Mouse (Mus musculus): ENCODE data around the gene Gm43064. TPM values are rescaled to one million over a fixed set of nuclear protein-coding genes. Genes with fewer than 3 reads are reported as not detected.

Gene Gm43064
- polyA plus RNA-seq (2012; rRNA removed) = 0.33 and 0.49 TPM in 2 replicates

GRCm38 (mm10) chr3:103808891-103809798 is at the start of gene Gm43064, which contains the start of the genes Dclre1b and Ap4b1:
Gm43064 (plus strand) TSS chr3:103809573.
Dclre1b (minus strand) TSS chr3:103809444.
Ap4b1 (plus strand) TSS chr3:103809520.
- TF ChIP-seq POLR2A (IDR thresholded peaks at IDR 0.05; ENCODE audit: borderline replicate concordance, insufficient read depth, low read length) (peak; percentile 72; the same call in 1 of the 2 replicates), CTCF (IDR thresholded peaks at IDR 0.05; ENCODE audit: borderline replicate concordance, insufficient read depth, low read depth, low read length) (no peak)
- Histone ChIP-seq H3K27ac (ENCODE audit: insufficient read depth, low read length) (peak within 1 kb of the TSS; percentile 91), H3K4me3 (replicated peaks; ENCODE audit: insufficient read depth, low read depth, low read length) (peak within 1 kb of the TSS; percentile 91), H3K4me1 (ENCODE audit: control insufficient read depth, insufficient read depth, low read length) (peaks cover 4% of the 10 kb centered on the region; the same call in 1 of the 2 replicates), H3K27me3 (ENCODE audit: control insufficient read depth, insufficient read depth, low read length) (no peaks in the 10 kb centered on the region)
- WGBS = under 1% methylated on average over 70 of the region's 70 CpGs
- peak; percentile 88 to 92 for DNase-seq

- H3K27ac ChIP-seq (ENCODE audit: insufficient read depth, low read length) = no peak overlapping the region
- H3K27me3 ChIP-seq (ENCODE audit: control insufficient read depth, insufficient read depth, low read length) = no peaks in the 10 kb centered on the region
- DNase-seq = no peak
- H3K4me3 ChIP-seq (replicated peaks; ENCODE audit: insufficient read depth, low read depth, low read length) = no peak overlapping the region
- WGBS = 59% methylated on average over 3 of the region's 3 CpGs
- no peaks in the 10 kb centered on the region; the same call in 1 of the 2 replicates for H3K4me1 ChIP-seq (ENCODE audit: control insufficient read depth, insufficient read depth, low read length)
- TF ChIP-seq POLR2A (IDR thresholded peaks at IDR 0.05; ENCODE audit: borderline replicate concordance, insufficient read depth, low read length) = no peak
- no peak for TF ChIP-seq CTCF (IDR thresholded peaks at IDR 0.05; ENCODE audit: borderline replicate concordance, insufficient read depth, low read depth, low read length)
These were observed 42.6 kb upstream of the Gm43064 start for GRCm38 (mm10) chr3:103766789-103767188.

- no peak for TF ChIP-seq CTCF (IDR thresholded peaks at IDR 0.05; ENCODE audit: borderline replicate concordance, insufficient read depth, low read depth, low read length)
- Histone ChIP-seq H3K27ac (ENCODE audit: insufficient read depth, low read length) (peak overlapping the region; percentile 77), H3K4me1 (ENCODE audit: control insufficient read depth, insufficient read depth, low read length) (peaks cover 14% of the 10 kb centered on the region), H3K4me3 (replicated peaks; ENCODE audit: insufficient read depth, low read depth, low read length) (peak overlapping the region; percentile 28), H3K27me3 (ENCODE audit: control insufficient read depth, insufficient read depth, low read length) (no peaks in the 10 kb centered on the region)
- WGBS = 2% methylated on average over 9 of the region's 9 CpGs
- DNase-seq = peak; percentile 90 to 91
These were observed 37.7 kb upstream of the Gm43064 start for GRCm38 (mm10) chr3:103771531-103772130.

- no peak for DNase-seq
- WGBS = 67% methylated on average over 4 of the region's 4 CpGs
- Histone ChIP-seq H3K27me3 (ENCODE audit: control insufficient read depth, insufficient read depth, low read length) (no peaks in the 10 kb centered on the region), H3K4me3 (replicated peaks; ENCODE audit: insufficient read depth, low read depth, low read length) (no peak overlapping the region), H3K27ac (ENCODE audit: insufficient read depth, low read length) (peak overlapping the region; percentile 80), H3K4me1 (ENCODE audit: control insufficient read depth, insufficient read depth, low read length) (peaks cover 24% of the 10 kb centered on the region)
- TF ChIP-seq CTCF (IDR thresholded peaks at IDR 0.05; ENCODE audit: borderline replicate concordance, insufficient read depth, low read depth, low read length) (no peak), POLR2A (IDR thresholded peaks at IDR 0.05; ENCODE audit: borderline replicate concordance, insufficient read depth, low read length) (no peak)
These were observed 36.5 kb upstream of the Gm43064 start for GRCm38 (mm10) chr3:103772846-103773245.

GRCm38 (mm10) chr3:103773508-103773907 is 35.9 kb upstream of the Gm43064 start:
- DNase-seq = no peak
- WGBS = 70% methylated on average over 3 of the region's 3 CpGs
- TF ChIP-seq CTCF (IDR thresholded peaks at IDR 0.05; ENCODE audit: borderline replicate concordance, insufficient read depth, low read depth, low read length) = no peak
- no peak for TF ChIP-seq POLR2A (IDR thresholded peaks at IDR 0.05; ENCODE audit: borderline replicate concordance, insufficient read depth, low read length)
- peaks cover 31% of the 10 kb centered on the region for H3K4me1 ChIP-seq (ENCODE audit: control insufficient read depth, insufficient read depth, low read length)
- no peak overlapping the region for H3K4me3 ChIP-seq (replicated peaks; ENCODE audit: insufficient read depth, low read depth, low read length)
- no peaks in the 10 kb centered on the region for H3K27me3 ChIP-seq (ENCODE audit: control insufficient read depth, insufficient read depth, low read length)
- peak overlapping the region; percentile 41 for H3K27ac ChIP-seq (ENCODE audit: insufficient read depth, low read length)

GRCm38 (mm10) chr3:103774009-103774408 is 35.4 kb upstream of the Gm43064 start:
- H3K27ac ChIP-seq (ENCODE audit: insufficient read depth, low read length) = no peak overlapping the region
- DNase-seq = no peak
- no peak for TF ChIP-seq POLR2A (IDR thresholded peaks at IDR 0.05; ENCODE audit: borderline replicate concordance, insufficient read depth, low read length)
- TF ChIP-seq CTCF (IDR thresholded peaks at IDR 0.05; ENCODE audit: borderline replicate concordance, insufficient read depth, low read depth, low read length) = no peak
- H3K4me1 ChIP-seq (ENCODE audit: control insufficient read depth, insufficient read depth, low read length) = peaks cover 34% of the 10 kb centered on the region
- no peaks in the 10 kb centered on the region for H3K27me3 ChIP-seq (ENCODE audit: control insufficient read depth, insufficient read depth, low read length)
- WGBS = 72% methylated on average over 15 of the region's 15 CpGs
- H3K4me3 ChIP-seq (replicated peaks; ENCODE audit: insufficient read depth, low read depth, low read length) = no peak overlapping the region

- H3K27me3 ChIP-seq (ENCODE audit: control insufficient read depth, insufficient read depth, low read length) = no peaks in the 10 kb centered on the region
- H3K4me3 ChIP-seq (replicated peaks; ENCODE audit: insufficient read depth, low read depth, low read length) = peak overlapping the region; percentile 23
- 16% methylated on average over 11 of the region's 11 CpGs for WGBS
- peak; percentile 74 to 86 for DNase-seq
- peak overlapping the region; percentile 98 for H3K27ac ChIP-seq (ENCODE audit: insufficient read depth, low read length)
- no peak for TF ChIP-seq CTCF (IDR thresholded peaks at IDR 0.05; ENCODE audit: borderline replicate concordance, insufficient read depth, low read depth, low read length)
- TF ChIP-seq POLR2A (IDR thresholded peaks at IDR 0.05; ENCODE audit: borderline replicate concordance, insufficient read depth, low read length) = peak; percentile 22; the same call in 1 of the 2 replicates
- H3K4me1 ChIP-seq (ENCODE audit: control insufficient read depth, insufficient read depth, low read length) = peaks cover 35% of the 10 kb centered on the region
These were observed 31.4 kb upstream of the Gm43064 start for GRCm38 (mm10) chr3:103777940-103778339.
